Mouse (Mus musculus) embryonic fibroblast, embryonic 13.5 days (primary cell): ENCODE measurements around the gene Syt15. TPM values are rescaled to one million over a fixed set of nuclear protein-coding genes. Genes with fewer than 3 reads are reported as not detected.

Source experiments
- H3K27ac ChIP-seq: 2 replicates; pipeline ENCODE4 v1.5.1; 2012; ENCODE audit warnings: low read length, control low read depth, inconsistent platforms; ENCODE audit not compliant: insufficient read depth
- H3K4me1 ChIP-seq: 2 replicates; pipeline ENCODE4 v1.6.1; 2011; ENCODE audit warnings: low read length; ENCODE audit not compliant: control insufficient read depth, insufficient read depth
- H3K4me3 ChIP-seq: 2 replicates; pipeline ENCODE4 v1.5.1; 2011; ENCODE audit warnings: mild to moderate bottlenecking, control low read depth, low read length; ENCODE audit not compliant: insufficient read depth
- CTCF ChIP-seq: IDR thresholded peaks from 2 replicates; pipeline ENCODE4 v1.5.1; 2011; ENCODE audit warnings: mild to moderate bottlenecking, control low read depth, low read length, moderate library complexity, borderline replicate concordance; ENCODE audit not compliant: insufficient read depth
- POLR2A ChIP-seq: IDR thresholded peaks from 2 replicates; pipeline ENCODE4 v1.6.1; 2011; ENCODE audit warnings: low read depth, mild to moderate bottlenecking, control low read depth, low read length, moderate library complexity
- polyA plus RNA-seq: library from polyadenylated mRNA; stranded (reverse); fragments of >200 nt; gene quantifications from 2 replicates; pipeline ENCODE4 v1.2.4, GENCODE M21; 2011; ENCODE audit warnings: low read depth; ENCODE audit not compliant: missing spikeins, insufficient read length

Syt15 gene
- polyA plus RNA-seq, 1 experiment: not detected

GRCm38 (mm10) chr14:34207996-34208395 lies 11.4 kb upstream of the Syt15 start:
- Histone ChIP-seq H3K4me1 (no peaks in the 10 kb centered on the region), H3K27ac (no peak overlapping the region), H3K4me3 (no peak overlapping the region)
- no peak for TF ChIP-seq POLR2A
- no peak for TF ChIP-seq CTCF

- no peak overlapping the region for H3K4me3 ChIP-seq
- no peak for TF ChIP-seq POLR2A
- TF ChIP-seq CTCF: peak; percentile 48; the same call in 1 of the 2 replicates
- no peaks in the 10 kb centered on the region for H3K4me1 ChIP-seq
- no peak overlapping the region for H3K27ac ChIP-seq
Measured at GRCm38 (mm10) chr14:34208651-34209050, 10.7 kb upstream of the Syt15 start.

DNA sequence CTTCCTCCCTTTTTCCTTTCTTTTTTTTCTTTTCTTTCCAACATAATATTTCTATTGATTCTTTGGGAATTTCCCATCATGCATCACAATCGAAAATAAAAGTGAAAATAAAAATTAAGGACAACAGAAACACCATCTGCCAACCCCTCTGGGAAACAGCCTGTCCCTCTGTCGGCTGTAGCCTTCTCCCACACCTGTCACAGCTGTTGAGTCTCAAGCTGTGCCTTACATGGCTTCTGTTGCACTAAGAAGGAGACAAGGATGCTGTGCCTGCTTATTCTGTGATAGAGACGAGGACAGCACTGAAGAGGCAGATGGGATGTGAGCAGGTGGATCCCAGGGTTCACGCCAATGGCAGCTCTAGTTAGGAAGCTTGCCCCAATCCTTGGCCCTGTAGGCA lies 10.3 kb upstream of the Syt15 start:
- TF ChIP-seq CTCF: no peak
- TF ChIP-seq POLR2A: no peak
- no peaks in the 10 kb centered on the region for H3K4me1 ChIP-seq
- no peak overlapping the region for H3K4me3 ChIP-seq
- no peak overlapping the region for H3K27ac ChIP-seq

DNA sequence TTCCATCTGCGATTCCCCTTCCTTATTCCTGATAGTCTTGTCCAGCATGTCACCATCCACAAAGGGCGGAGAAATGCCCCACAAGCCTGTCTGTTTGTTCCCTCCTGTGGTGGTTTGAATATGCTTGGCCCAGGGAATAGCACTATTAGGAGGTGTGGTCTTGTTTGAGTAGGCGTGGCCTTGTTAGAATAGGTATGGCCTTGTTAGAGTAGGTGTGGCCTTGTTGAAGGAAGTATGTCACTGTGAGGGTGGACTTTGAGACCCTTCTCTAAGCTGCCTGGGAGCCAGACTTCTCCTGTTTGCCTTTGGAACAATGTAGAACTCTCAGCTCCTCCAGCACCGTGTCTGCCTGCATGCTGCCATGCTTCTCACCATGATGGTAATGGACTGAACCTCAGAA lies 9.5 kb upstream of the Syt15 start:
- no peak overlapping the region for H3K27ac ChIP-seq
- no peak overlapping the region for H3K4me3 ChIP-seq
- TF ChIP-seq CTCF (no peak), POLR2A (no peak)
- H3K4me1 ChIP-seq: no peaks in the 10 kb centered on the region

DNA sequence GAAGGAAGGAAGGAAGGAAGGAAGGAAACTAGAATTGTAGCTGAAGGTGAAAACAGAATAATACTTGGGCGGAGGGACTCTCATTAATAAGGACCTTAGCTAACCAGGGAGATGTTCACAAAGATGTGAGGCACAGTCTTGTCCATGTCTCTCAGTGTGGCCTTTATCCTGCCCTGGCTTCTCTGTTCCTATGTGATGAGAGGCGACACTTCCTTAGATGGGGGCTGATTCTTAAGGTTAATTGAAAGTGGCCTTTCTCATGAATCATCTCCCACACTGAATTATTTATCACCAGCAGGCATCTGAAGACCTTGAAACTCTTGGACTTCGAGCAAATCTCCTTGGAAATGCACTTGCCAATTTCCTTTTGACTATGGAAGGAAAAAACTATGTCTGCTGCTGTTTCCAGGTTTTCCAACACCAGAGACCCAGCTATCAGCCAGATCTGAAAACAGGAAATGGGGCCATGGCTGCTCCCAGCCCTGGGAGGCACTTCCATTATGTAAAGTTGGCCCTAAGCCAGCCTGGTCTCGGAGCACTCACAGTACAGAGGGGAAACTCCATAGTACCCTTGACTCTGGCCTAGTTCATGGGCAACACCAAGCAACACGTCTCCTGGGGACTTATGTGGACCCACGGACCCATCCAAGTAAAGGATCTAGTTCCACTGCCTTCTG lies 3.8 kb upstream of the Syt15 start:
- peaks cover 3% of the 10 kb centered on the region; the same call in 1 of the 2 replicates for H3K4me1 ChIP-seq
- no peak overlapping the region for H3K27ac ChIP-seq
- H3K4me3 ChIP-seq: no peak overlapping the region
- TF ChIP-seq POLR2A: no peak
- TF ChIP-seq CTCF: no peak

- no peak overlapping the region for H3K27ac ChIP-seq
- TF ChIP-seq CTCF (no peak), POLR2A (no peak)
- no peak overlapping the region for H3K4me3 ChIP-seq
- H3K4me1 ChIP-seq: peaks cover 3% of the 10 kb centered on the region; the same call in 1 of the 2 replicates
Measured at GRCm38 (mm10) chr14:34219786-34220198, 397 bp downstream of the Syt15 start.

DNA sequence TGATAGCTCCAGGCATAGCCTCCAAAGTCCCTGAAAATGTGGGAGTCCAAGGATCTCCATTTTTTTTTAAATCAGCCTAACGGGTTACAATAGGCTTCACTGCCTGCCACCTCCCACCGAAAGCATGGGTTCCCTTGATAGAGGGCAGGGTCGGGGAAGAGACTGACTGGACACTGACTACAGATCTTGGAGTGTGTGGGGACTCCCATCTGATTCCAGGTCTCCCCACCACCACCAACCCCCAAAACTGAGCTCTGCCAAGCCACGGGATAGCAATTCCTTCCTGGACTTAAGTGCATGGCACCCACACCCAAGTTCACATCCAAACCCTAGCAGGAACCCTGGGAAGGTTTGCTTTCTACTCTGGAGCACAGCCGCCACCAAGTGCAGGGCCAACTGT lies 1.0 kb downstream of the Syt15 start:
- Histone ChIP-seq H3K4me1 (peaks cover 3% of the 10 kb centered on the region; the same call in 1 of the 2 replicates), H3K27ac (no peak overlapping the region), H3K4me3 (no peak overlapping the region)
- TF ChIP-seq POLR2A (no peak), CTCF (no peak)

GRCm38 (mm10) chr14:34221416-34222077 lies 2.2 kb downstream of the Syt15 start:
- no peak overlapping the region for H3K27ac ChIP-seq
- TF ChIP-seq CTCF (no peak), POLR2A (no peak)

GRCm38 (mm10) chr14:34223362-34223898 lies 4.0 kb downstream of the Syt15 start:
- Histone ChIP-seq H3K4me1 (no peaks in the 10 kb centered on the region), H3K4me3 (no peak overlapping the region), H3K27ac (no peak overlapping the region)
- TF ChIP-seq CTCF (no peak), POLR2A (no peak)

More at GRCm38 (mm10) chr14:34221416-34222077, 2.2 kb downstream of the Syt15 start:
- no peaks in the 10 kb centered on the region for H3K4me1 ChIP-seq
- H3K4me3 ChIP-seq: no peak overlapping the region

DNA sequence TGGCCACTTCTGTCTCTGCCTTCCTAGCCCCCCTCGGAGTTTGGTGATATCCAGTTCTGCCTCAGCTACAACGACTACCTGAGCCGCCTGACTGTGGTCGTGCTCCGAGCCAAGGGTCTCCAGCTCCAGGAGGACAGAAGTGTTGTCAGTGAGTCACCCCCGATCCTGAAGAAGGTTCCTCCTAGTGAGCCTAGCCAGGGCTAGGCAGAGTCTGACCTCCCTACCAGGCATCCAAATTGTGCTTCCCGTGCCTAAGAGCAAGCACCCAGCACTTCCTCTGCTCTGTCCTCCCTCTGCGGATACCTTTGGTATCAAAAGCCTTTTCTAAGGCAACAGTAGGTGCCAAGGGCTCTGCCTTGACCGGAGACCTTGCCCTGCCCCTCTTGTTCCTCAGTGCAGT lies 6.6 kb downstream of the Syt15 start:
- TF ChIP-seq POLR2A (no peak), CTCF (no peak)
- H3K27ac ChIP-seq: no peak overlapping the region
- no peak overlapping the region for H3K4me3 ChIP-seq
- H3K4me1 ChIP-seq: peaks cover 3% of the 10 kb centered on the region; the same call in 1 of the 2 replicates
